Mouse (Mus musculus) macrophage (primary cell): ENCODE results near the gene Pde4d. TPM values are rescaled to one million over a fixed set of nuclear protein-coding genes. Genes with fewer than 3 reads are reported as not detected.

Source experiments
- H3K27ac ChIP-seq: fragments of 350-480 bp; formaldehyde crosslinking; 2 replicates; pipeline ENCODE4 v1.9.0; 2021
- H3K36me3 ChIP-seq: fragments of 350-480 bp; formaldehyde crosslinking; 2 replicates; pipeline ENCODE4 v1.9.0; 2021; ENCODE audit errors: inconsistent target
- H3K4me3 ChIP-seq: fragments of 350-480 bp; formaldehyde crosslinking; 2 replicates; pipeline ENCODE4 v1.9.0; 2021; ENCODE audit errors: inconsistent target
- H3K79me2 ChIP-seq: fragments of 350-480 bp; formaldehyde crosslinking; 2 replicates; pipeline ENCODE4 v1.9.0; 2021; ENCODE audit errors: inconsistent target
- WGBS: methylation state at CpG from one replicate; pipeline ENCODE4 v1.1.7; 2026; ENCODE audit warnings: inconsistent platforms; ENCODE audit not compliant: missing documents; 5-methylcytosine and 5-hydroxymethylcytosine counted together
- polyA plus RNA-seq: library from polyadenylated mRNA; stranded (reverse); fragments of 250-400 nt; gene quantifications from 3 replicates; pipeline ENCODE4 v1.2.4, GENCODE M21; 2018; ENCODE audit warnings: inconsistent platforms

Pde4d gene
- polyA plus RNA-seq, 1 experiment from 2014 or later: 0.82 TPM

DNA sequence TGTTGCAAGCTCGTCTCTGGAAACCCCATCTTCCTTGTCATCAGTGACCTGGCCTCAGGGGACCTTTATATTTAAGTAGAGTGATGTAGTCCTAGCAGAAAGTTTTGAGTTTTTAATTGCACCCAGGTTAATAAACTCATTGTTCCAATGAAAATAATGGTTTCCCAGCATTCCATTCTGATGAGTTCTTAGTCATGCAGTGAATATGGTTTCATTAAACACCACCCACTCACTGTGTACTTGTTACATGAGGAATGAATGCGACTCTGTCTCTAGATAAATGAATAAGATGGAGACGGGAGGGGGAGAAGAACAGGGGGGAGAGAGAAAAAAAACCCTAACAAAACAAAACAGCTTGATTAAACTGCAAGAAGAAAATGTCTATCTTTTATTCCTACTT lies 148.9 kb downstream of the Pde4d start:
- no peak overlapping the region for H3K27ac ChIP-seq
- no peaks in the 10 kb centered on the region for H3K79me2 ChIP-seq
- H3K4me3 ChIP-seq: no peak overlapping the region
- no peaks in the 10 kb centered on the region for H3K36me3 ChIP-seq
- 82% methylated on average over 1 of the region's 3 CpGs for WGBS

DNA sequence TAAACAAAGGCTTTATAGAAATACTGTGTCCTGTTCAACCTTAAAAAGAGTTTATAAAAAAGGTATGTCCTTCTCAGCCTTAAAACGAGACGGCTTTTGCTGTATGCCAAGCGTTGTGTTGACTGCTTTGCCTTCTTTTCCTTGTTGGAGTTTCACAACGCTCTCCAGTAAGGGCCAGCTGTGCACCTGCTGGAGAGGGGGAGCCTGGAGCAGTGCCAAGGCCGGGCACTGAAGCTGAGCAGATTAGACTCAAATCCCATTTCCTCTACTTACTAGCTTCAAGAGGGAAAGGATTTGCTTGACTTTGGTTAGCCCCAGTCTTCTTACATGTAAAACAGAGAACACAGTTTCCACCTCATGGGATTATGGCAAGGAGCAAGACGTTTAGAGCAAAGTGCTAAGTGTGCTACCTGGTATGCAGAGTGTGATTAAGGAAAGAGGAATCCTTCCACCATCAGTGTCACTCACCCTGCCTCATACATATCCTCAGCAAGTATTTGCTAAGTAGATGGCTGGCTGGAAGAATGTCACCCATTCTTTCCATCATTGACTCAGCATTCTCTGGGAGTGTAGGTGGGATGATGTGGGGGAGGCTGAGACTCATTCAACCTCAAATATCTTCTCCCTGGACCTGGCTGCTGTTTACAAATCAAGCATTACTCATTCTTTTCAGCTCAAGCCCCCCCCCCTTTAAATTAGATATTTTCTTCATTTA lies 149.6 kb downstream of the Pde4d start:
- Histone ChIP-seq H3K79me2 (no peaks in the 10 kb centered on the region), H3K36me3 (no peaks in the 10 kb centered on the region), H3K27ac (no peak overlapping the region), H3K4me3 (no peak overlapping the region)
- WGBS: 81% methylated on average over 6 of the region's 6 CpGs

DNA sequence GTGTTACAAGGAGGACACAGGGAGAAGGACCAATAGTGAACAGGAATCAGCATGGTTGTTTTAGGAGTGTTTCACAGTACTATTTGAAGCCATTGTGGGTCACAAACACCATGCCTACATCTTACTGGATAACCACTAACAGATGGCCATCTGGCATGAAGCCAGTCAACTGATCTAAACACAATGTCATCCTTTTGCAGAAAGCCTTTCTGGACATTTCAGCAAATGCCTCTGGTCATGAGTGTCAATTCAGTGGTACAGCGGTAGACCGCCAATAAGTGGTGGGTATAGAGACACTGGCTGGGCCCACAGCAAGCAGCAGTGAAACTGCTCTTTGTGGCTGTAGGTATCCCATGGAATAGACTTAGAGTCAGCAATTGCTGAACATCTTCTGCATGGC lies 151.3 kb downstream of the Pde4d start:
- H3K27ac ChIP-seq: no peak overlapping the region
- no peak overlapping the region for H3K4me3 ChIP-seq
- no peaks in the 10 kb centered on the region for H3K36me3 ChIP-seq
- no peaks in the 10 kb centered on the region for H3K79me2 ChIP-seq
- WGBS: 90% methylated on average over 2 of the region's 2 CpGs

DNA sequence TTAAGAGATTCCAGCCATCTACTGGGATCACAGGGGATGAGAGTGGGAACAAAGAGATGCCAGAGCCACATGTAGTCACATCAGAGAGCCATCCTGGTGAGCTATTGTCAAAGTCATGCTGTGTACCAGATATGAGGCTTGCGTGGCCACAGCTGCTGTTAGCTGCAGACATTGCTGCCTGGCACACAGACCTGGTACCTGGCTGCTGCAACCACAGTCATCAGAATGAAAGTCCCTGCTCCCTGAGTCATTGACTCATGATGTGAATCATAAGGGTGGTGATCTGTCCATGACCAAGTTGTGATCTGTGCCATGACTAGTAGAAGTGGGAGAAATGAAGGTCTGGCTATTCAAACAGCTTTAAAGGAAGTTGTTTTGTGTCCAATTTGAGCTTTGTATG lies 153.8 kb downstream of the Pde4d start:
- H3K36me3 ChIP-seq: no peaks in the 10 kb centered on the region
- no peak overlapping the region for H3K27ac ChIP-seq
- no peaks in the 10 kb centered on the region for H3K79me2 ChIP-seq
- H3K4me3 ChIP-seq: no peak overlapping the region
- 91% methylated on average over 1 of the region's 1 CpGs for WGBS

DNA sequence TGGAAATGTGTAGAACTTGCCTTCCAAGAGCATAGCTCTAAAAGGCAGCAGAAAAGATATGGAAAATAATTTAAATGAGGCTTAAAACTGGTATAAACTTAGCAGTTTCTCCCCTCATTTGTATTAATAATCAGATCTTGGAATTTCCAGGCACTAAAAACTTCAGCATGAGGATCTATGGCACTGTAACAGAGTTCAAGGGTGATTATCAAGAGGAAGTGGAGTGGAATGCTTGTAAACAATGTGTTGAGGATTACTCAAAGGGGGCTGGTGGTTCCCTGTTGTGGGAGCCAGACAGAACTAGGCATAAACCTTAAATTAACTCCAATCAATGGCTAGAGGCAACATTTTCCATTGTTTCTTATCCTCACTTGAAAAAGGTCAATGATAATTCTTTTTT lies 154.5 kb downstream of the Pde4d start:
- H3K27ac ChIP-seq: no peak overlapping the region
- H3K79me2 ChIP-seq: no peaks in the 10 kb centered on the region
- no peak overlapping the region for H3K4me3 ChIP-seq
- H3K36me3 ChIP-seq: no peaks in the 10 kb centered on the region

DNA sequence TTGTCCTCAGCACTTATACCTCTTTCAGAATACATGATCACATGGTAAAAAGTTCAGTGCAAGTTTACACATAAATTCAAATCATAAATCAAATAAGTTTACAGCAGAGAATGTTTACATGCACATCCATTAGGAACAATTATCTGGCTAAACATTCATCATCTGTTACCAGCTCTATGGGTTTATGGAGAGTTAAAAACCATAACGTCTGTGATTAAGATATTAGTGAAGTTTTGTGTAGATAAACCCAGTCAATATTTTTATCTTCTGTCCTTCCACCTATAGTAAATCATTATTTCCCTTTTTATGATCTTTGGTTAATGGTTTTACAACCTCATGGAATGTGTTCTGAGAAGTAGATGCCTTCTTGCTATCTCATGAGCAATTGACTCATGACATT lies 168.5 kb downstream of the Pde4d start:
- Histone ChIP-seq H3K4me3 (no peak overlapping the region), H3K27ac (no peak overlapping the region), H3K36me3 (no peaks in the 10 kb centered on the region), H3K79me2 (no peaks in the 10 kb centered on the region)
- 89% methylated on average over 1 of the region's 1 CpGs for WGBS

DNA sequence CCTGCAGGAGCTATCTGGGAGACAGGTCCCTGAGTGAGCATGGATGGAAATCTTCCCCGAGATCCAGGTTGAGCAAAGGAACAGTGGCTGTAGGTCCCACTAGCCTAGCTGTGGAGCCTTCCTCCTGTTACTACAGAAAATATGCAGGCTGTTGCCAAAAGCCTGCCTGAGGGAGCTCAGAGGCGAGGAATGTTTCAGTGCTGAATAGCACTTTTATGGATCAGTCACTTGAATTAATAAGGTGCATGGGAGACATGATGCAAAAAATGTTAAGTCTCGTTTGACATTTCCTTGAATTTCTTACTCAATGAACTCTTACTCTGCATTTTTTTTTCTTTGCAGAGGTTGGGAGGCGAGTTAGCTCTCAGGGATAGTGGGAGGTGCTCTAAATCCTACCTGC lies 172.9 kb downstream of the Pde4d start:
- H3K4me3 ChIP-seq: no peak overlapping the region
- no peak overlapping the region for H3K27ac ChIP-seq
- 88% methylated on average over 4 of the region's 4 CpGs for WGBS
- no peaks in the 10 kb centered on the region for H3K79me2 ChIP-seq
- H3K36me3 ChIP-seq: no peaks in the 10 kb centered on the region

DNA sequence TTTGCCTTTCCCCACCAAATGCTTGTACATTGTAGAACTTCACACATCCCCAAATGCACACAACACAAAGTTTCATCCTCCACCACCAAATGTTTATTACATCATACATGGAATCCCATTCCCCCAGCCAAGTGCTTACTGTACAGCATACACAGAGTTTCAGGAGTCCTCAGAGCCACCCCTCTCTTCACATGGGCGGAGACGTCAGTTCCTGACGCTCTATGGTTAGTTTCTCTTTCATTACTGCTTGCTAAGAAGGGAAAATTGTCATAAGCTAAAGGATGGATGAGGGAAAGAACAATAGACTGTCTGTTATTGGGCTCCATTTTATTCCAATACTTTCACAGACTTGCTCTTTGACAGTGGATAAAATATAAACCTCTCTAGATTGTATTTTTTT lies 174.2 kb downstream of the Pde4d start:
- H3K79me2 ChIP-seq: no peaks in the 10 kb centered on the region
- H3K36me3 ChIP-seq: no peaks in the 10 kb centered on the region
- H3K27ac ChIP-seq: no peak overlapping the region
- no peak overlapping the region for H3K4me3 ChIP-seq
- WGBS: 39% methylated on average over 3 of the region's 3 CpGs

DNA sequence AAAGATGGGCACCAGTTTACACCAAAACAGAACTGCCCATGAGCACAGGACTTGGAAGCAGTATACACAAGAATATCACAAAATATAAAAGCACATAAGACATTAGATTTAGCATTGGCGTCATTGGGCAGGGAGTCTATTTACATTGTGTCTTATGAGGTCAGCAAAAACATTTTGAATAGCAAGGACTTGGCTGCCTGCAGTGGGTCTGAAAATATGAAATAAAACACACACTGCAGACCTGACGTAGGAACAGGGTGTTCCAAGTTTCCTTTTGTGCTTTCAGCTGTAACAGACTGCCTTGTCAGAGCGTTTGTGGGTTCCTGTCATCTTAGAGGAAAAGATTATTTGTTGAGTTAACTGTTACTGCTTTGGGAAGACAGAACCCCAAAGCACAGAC lies 176.4 kb downstream of the Pde4d start:
- no peak overlapping the region for H3K4me3 ChIP-seq
- H3K27ac ChIP-seq: no peak overlapping the region
- H3K79me2 ChIP-seq: no peaks in the 10 kb centered on the region
- H3K36me3 ChIP-seq: no peaks in the 10 kb centered on the region
- 63% methylated on average over 3 of the region's 3 CpGs for WGBS

DNA sequence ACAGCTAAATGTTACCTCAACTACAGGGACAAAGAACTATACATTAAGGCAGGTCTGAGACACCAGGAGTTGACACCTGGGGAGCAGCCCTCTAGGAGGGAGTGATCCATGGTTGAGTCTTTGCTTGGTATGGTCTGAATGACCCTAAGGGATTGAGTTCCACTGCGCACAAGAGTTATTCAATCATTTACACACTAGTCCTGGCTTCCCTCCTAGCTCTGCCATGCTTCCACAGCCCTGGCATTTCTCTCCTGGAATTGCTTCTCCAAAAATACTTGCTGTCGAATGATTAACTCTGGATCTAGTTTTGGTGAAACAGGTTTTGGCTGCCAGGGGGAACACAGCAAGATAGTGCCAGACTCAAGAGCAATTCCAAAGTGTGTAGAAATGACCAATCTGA lies 178.8 kb downstream of the Pde4d start:
- WGBS: 97% methylated on average over 2 of the region's 2 CpGs
- Histone ChIP-seq H3K27ac (no peak overlapping the region), H3K4me3 (no peak overlapping the region), H3K79me2 (no peaks in the 10 kb centered on the region), H3K36me3 (no peaks in the 10 kb centered on the region)

DNA sequence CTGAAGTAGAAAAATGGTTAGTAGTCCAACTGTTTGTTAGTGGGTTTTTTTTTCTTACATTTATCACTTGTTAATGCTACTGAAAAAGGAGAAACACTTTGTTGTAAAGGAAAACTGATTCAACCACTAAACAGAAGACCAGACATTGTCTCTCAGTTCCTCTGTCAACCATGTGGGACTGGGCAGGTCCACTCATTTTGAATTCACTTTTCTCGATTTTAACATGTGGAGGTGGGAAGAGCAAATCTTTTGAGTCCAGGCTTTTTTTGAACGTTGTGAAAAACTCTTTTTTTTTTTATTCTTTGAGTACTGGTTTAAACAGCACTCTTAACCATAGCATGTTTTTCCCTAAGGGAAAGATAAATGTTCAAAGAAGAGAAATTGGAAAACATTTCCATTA lies 180.8 kb downstream of the Pde4d start:
- WGBS: 35% methylated on average over 2 of the region's 2 CpGs
- Histone ChIP-seq H3K27ac (no peak overlapping the region), H3K36me3 (no peaks in the 10 kb centered on the region), H3K79me2 (no peaks in the 10 kb centered on the region), H3K4me3 (no peak overlapping the region)

DNA sequence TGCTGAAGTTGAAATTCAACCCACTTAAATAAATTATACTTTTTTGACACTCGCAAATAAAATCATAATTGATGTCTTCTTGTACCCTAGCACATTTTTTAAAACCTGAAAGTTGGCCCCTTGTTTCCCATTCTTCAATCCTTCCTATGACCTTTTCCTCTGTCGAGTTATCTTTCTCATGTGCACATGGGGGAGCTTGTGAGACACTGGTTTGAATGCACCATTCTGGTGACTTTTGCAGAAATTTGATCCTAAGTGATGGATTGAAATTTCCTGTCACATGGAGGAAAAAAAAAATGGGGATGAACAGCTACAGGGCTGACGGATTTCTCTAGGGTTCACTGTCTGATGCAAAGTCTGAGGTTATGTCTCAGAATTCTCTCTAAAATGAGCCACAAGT lies 181.5 kb downstream of the Pde4d start:
- Histone ChIP-seq H3K36me3 (no peaks in the 10 kb centered on the region), H3K4me3 (no peak overlapping the region), H3K27ac (no peak overlapping the region), H3K79me2 (no peaks in the 10 kb centered on the region)
- WGBS: 72% methylated on average over 3 of the region's 3 CpGs

DNA sequence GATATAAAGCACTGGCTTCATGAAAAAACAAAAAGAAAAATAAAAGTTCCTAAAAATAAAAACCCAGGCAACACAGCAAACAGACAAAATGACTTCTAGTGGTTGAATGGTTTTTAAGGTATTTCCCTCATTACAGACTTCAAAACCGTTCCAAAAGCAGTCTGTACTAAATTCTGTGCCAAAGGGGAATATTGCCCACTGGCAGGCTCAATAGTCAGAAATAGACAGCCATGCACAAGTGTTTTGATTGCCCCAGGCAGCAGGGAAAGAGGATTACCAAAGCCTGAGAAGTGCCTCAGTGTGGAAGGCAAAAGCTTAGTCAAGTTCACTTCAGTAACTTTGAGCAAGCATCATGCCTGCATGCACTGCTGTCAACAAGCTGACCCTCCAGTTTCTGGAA lies 186.8 kb downstream of the Pde4d start:
- 80% methylated on average over 1 of the region's 1 CpGs for WGBS
- no peak overlapping the region for H3K4me3 ChIP-seq
- no peaks in the 10 kb centered on the region for H3K36me3 ChIP-seq
- no peak overlapping the region for H3K27ac ChIP-seq
- H3K79me2 ChIP-seq: no peaks in the 10 kb centered on the region

DNA sequence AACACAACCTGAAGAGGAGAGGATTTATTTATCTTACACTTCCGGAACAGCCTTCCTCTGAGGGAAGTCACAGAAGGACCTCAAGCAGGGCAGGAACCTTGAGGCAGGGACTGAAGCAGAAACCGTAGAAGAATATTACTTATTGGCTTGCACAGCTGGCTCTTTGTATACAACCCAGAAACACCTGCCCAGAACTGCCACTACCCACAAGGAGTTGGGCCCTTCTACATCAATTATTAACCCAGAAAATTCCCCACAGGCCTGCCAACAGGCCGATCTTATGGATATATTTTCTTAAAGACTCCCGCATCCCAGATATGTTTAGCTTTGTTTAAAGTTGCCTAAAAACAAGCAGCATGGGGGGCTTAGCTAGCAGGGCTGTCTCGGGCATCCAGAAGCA lies 192.5 kb downstream of the Pde4d start:
- WGBS: 79% methylated on average over 5 of the region's 5 CpGs
- Histone ChIP-seq H3K79me2 (no peaks in the 10 kb centered on the region), H3K27ac (no peak overlapping the region), H3K4me3 (no peak overlapping the region), H3K36me3 (no peaks in the 10 kb centered on the region)

DNA sequence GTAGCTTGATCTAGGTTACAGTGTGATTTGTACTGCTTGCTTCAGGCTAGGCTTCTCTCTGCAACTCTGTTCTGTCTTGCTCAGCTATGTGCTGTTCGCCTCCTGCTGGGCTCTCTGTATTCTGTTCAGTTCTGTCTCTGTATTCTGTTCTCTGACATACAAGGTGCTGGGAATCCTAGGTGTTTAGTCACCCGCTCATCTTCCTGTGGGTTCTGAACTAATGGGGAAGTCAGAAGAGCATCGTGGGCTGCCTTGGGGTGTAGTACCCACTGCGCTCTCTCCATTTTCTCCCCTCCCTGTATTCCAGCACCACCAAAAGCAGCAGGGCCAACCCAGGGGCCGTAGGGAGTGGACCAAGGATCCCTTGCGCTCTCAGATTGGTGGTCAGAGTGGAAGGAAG lies 197.1 kb downstream of the Pde4d start:
- no peaks in the 10 kb centered on the region for H3K36me3 ChIP-seq
- WGBS: 15% methylated on average over 6 of the region's 6 CpGs
- H3K4me3 ChIP-seq: no peak overlapping the region
- H3K79me2 ChIP-seq: no peaks in the 10 kb centered on the region
- H3K27ac ChIP-seq: no peak overlapping the region

DNA sequence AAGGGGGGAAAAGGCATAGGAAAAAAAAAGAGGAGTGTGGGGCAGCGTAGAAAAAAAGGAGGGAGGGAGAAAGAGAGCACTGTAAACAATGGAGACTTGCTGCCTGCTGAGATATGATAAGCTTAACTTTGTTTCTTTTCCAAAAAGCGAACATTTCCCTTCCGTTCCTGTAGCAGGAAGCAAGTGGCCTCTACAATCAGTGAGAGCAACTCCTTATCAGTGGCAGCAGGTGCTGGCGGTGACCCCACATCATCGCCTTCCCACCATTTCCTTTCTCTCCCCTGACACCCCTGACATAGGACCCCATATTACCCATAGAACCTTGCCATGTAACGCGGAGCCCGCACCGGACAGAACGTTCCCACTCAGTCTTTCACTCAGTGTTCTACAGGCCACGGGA lies 197.5 kb downstream of the Pde4d start:
- Histone ChIP-seq H3K79me2 (no peaks in the 10 kb centered on the region), H3K36me3 (no peaks in the 10 kb centered on the region), H3K4me3 (no peak overlapping the region), H3K27ac (no peak overlapping the region)
- WGBS: 22% methylated on average over 11 of the region's 11 CpGs
